Mouse (Mus musculus) C2C12 (cell line): ENCODE measurements around the gene Wnt3.

Source experiments
- CTCF ChIP-seq: IDR thresholded peaks from one replicate; pipeline ENCODE4 v1.5.1; 2011; ENCODE audit not compliant: control insufficient read depth, insufficient read depth, insufficient read length
- MAX ChIP-seq: IDR thresholded peaks from one replicate; pipeline ENCODE4 v1.6.1; 2011; ENCODE audit warnings: mild to moderate bottlenecking, control low read depth
- MYOD1 ChIP-seq: IDR thresholded peaks from one replicate; pipeline ENCODE4 v1.6.1; 2011; ENCODE audit warnings: low read depth; ENCODE audit not compliant: control insufficient read depth, insufficient read length

DNA sequence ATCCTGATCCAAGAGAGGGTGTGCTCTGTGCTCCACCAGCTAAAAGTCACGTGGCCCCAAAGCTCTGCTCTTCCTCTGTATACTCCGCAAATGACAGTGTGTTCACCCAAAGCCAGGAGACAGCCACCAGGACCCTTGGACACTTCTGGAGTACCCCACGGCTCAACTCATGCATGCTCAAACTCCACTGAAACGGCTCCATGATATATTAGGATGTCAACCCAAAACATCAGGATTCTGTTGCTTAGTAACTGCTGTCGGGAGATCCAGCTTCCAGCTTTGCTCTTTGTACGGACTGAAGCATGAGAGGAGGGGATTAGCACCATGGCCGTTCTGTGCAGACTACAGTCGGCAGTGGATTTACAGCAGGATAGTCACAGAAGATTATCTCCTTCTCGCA is 80.3 kb downstream of the Wnt3 start:
- TF ChIP-seq CTCF: no peak
- TF ChIP-seq MAX: no peak
- TF ChIP-seq MYOD1: no peak
